Mouse (Mus musculus): Measurements from ENCODE around the gene Ap1ar. TPM values are rescaled to one million over a fixed set of nuclear protein-coding genes. Genes with fewer than 3 reads are reported as not detected.

The Ap1ar gene
- 39.6 and 40.2 TPM in 2 replicates for polyA plus RNA-seq (2015; fragmentation: Nextera tagmentation; extraction: Ambion mirVana)

DNA sequence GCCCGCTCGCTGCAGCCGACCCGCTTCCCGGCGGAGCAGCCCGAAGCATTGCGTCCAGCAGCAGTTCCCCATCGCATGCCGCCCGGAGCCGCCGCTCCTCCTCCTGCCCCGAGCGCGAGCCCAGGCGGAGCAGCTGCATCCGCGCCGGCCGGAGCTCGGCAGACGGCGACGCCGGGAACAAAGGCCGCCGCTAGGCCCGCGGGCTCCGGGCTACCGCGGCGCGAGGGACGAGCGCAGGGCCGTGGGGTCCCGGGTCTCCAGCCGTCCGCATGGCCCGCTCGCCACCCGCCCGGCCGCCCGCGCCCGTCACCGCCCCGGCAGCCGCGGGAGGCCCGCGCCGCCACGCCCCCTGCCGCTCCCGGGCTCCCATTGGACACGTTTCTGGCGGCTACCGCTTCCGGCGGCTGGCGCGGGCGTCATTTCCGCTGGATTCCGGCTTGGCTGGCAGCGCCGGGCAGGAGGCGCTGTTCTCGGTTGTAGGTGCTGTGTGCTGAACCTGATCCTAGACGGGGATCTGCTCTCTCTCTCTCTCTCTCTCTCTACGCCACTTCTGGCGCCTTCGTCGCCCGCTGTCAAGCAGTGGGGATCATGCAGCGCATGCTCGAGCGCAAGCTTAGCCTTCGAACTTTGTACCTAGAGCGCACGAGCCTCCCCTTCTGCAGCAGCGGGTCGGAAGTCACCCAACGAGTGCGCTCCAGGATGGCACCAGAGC, at the start of gene Ap1ar:
Gene Ap1ar, minus strand, starts transcription at position 370 of the 712 bp plus-strand sequence.
- Histone ChIP-seq H3K9ac (ENCODE audit: low read depth, low read length) (peak within 1 kb of the TSS; percentile 79), H3K9me3 (replicated peaks; ENCODE audit: low read length) (no peaks in the 10 kb centered on the region), H3K27me3 (ENCODE audit: insufficient read depth, low read length) (no peaks in the 10 kb centered on the region), H3K36me3 (ENCODE audit: insufficient read depth, low read length) (no peaks in the 10 kb centered on the region), H3K27ac (peak within 1 kb of the TSS; percentile 89), H3K4me1 (replicated peaks; ENCODE audit: insufficient read depth, low read length) (peaks cover 7% of the 10 kb centered on the region), H3K4me3 (replicated peaks; ENCODE audit: low read depth, low read length) (peak within 1 kb of the TSS; percentile 77), H3K4me2 (ENCODE audit: low read length) (peak within 1 kb of the TSS; percentile 90)
- under 1% methylated on average over 86 of the region's 89 CpGs for WGBS
- peak; percentile 75 for TF ChIP-seq CTCF (IDR thresholded peaks at IDR 0.05; ENCODE audit: low read depth)
- ATAC-seq (replicated peaks; ENCODE audit: low FRiP score, low read depth) = peak; percentile 95
- peak; percentile 97 for DNase-seq (ENCODE audit: low spot score)

DNA sequence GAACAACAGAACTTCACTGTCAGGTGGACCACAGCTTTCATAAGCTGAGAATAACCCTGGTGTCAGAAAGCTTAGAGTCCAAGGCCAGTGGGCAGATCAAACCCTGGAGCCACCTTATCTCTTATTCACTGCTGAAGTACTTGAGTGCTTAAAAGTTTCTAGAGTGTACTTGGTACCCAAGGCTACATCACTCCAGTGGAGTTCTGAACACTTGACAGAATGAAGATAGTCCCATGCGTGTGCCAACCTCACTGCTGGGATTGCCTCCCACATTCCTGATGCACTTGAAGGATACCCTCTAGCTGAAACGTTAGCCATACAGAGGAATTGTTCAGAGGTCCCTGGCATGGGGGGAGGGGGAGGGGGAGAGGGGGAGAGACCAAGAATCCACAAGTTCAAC, 44.4 kb upstream of the Ap1ar start:
- ATAC-seq (replicated peaks; ENCODE audit: low FRiP score, low read depth) (no peak), DNase-seq (ENCODE audit: low spot score) (no peak)
- Histone ChIP-seq H3K9ac (ENCODE audit: low read depth, low read length) (no peak overlapping the region), H3K9me3 (replicated peaks; ENCODE audit: low read length) (no peaks in the 10 kb centered on the region), H3K27ac (no peak overlapping the region), H3K27me3 (ENCODE audit: insufficient read depth, low read length) (no peaks in the 10 kb centered on the region), H3K4me1 (replicated peaks; ENCODE audit: insufficient read depth, low read length) (no peaks in the 10 kb centered on the region), H3K4me2 (ENCODE audit: low read length) (no peak overlapping the region), H3K36me3 (ENCODE audit: insufficient read depth, low read length) (no peaks in the 10 kb centered on the region), H3K4me3 (replicated peaks; ENCODE audit: low read depth, low read length) (no peak overlapping the region)
- TF ChIP-seq CTCF (IDR thresholded peaks at IDR 0.05; ENCODE audit: low read depth) = no peak
- 61% methylated on average over 2 of the region's 2 CpGs for WGBS

DNA sequence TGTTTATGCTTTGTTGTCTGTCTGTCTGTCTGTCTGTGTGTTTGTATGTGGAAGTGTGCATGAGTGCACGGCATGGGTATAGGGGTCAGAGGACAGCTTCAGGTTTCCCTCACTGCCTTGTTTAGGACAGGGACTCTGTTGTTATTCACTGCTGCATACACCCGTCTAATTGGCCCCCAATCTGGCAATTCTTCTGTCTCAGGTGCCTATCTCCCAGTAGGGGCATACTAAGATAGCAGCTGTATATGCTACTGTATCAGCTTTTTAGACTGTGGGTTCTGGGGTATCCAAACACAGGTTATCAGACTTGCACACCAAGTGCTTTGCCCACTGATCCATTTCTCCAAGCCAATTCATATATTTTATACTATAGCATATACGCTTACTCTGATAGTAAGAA, 42.6 kb upstream of the Ap1ar start:
- H3K27me3 ChIP-seq (ENCODE audit: insufficient read depth, low read length) = no peaks in the 10 kb centered on the region
- no peak for DNase-seq (ENCODE audit: low spot score)
- no peaks in the 10 kb centered on the region for H3K9me3 ChIP-seq (replicated peaks; ENCODE audit: low read length)
- no peaks in the 10 kb centered on the region for H3K36me3 ChIP-seq (ENCODE audit: insufficient read depth, low read length)
- ATAC-seq (replicated peaks; ENCODE audit: low FRiP score, low read depth) = no peak
- H3K4me2 ChIP-seq (ENCODE audit: low read length) = no peak overlapping the region
- H3K4me1 ChIP-seq (replicated peaks; ENCODE audit: insufficient read depth, low read length) = no peaks in the 10 kb centered on the region
- H3K9ac ChIP-seq (ENCODE audit: low read depth, low read length) = no peak overlapping the region
- H3K4me3 ChIP-seq (replicated peaks; ENCODE audit: low read depth, low read length) = no peak overlapping the region
- WGBS = 76% methylated on average over 3 of the region's 3 CpGs
- no peak overlapping the region for H3K27ac ChIP-seq
- TF ChIP-seq CTCF (IDR thresholded peaks at IDR 0.05; ENCODE audit: low read depth) = no peak

DNA sequence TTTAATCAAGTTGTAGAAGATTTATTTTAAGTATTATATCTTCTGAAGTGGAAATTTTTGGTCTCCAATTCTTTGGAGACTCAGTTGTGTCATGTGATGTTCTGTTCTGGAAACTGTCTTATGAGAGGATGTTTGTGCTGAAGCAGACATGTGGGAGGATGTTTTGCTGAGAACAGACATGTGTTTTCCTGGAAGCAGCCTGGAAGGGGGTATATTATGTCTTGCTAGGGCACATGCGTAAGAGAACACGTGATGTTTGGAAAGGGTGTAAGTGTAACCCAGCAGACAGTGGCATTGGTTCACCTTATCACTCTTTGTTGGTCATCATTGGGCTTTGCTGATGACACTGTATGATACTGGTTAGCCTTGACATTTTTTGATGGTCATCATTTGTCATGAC, 38.2 kb upstream of the Ap1ar start:
- Histone ChIP-seq H3K4me1 (replicated peaks; ENCODE audit: insufficient read depth, low read length) (no peaks in the 10 kb centered on the region), H3K9me3 (replicated peaks; ENCODE audit: low read length) (no peaks in the 10 kb centered on the region), H3K27me3 (ENCODE audit: insufficient read depth, low read length) (no peaks in the 10 kb centered on the region), H3K27ac (no peak overlapping the region), H3K9ac (ENCODE audit: low read depth, low read length) (no peak overlapping the region), H3K4me2 (ENCODE audit: low read length) (no peak overlapping the region), H3K36me3 (ENCODE audit: insufficient read depth, low read length) (no peaks in the 10 kb centered on the region), H3K4me3 (replicated peaks; ENCODE audit: low read depth, low read length) (no peak overlapping the region)
- DNase-seq (ENCODE audit: low spot score) (no peak), ATAC-seq (replicated peaks; ENCODE audit: low FRiP score, low read depth) (no peak)
- no peak for TF ChIP-seq CTCF (IDR thresholded peaks at IDR 0.05; ENCODE audit: low read depth)
- WGBS = 80% methylated on average over 2 of the region's 2 CpGs

DNA sequence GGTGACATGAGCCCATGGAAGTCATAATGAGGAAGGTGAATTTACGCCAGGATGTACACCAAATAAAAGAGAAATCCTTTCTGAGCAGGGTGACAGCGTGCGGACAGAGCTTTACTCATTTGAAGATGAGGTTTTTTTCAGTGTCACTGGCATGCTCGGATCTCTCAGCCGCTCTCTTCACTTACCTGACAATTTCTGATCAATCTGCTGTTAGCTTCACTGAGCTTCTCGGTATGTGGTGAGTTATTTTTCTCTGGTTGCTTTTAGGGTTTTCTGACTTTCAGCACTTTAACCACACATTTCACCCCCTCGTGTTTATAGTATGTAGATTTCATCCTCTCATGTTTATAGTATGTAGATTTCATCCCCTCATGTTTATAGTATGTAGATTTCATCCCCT, 37.7 kb upstream of the Ap1ar start:
- TF ChIP-seq CTCF (IDR thresholded peaks at IDR 0.05; ENCODE audit: low read depth) = no peak
- no peaks in the 10 kb centered on the region for H3K36me3 ChIP-seq (ENCODE audit: insufficient read depth, low read length)
- ATAC-seq (replicated peaks; ENCODE audit: low FRiP score, low read depth) = no peak

DNA sequence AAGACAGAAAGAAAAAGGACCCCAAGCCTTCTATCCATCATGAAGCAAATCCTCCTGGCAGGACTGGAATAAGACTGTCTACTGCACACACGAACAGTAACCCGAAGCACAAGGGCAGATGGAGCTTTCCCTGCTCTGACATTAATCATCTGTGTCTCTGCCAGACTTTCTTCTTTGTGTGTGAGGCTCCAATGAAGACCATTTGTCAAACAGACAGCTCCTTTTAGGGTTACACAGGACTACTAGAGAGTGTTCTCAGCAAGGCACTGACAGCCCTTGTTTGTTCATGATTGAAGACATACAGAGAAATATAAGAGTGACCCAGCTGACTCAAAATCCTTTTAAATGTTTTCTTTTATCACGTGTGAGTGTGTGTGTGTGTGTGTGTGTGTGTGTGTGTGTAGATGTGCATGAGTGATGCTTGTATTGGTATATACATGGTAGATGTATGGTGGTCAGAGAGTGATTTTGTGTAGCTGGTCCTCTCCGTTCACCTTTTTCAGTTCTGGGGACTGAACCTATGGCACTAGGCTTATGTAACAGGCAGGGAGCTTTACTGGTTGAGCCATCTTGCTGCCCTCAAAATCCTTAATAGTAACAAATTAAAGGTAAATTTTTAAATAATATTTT, 37.0 kb upstream of the Ap1ar start:
- ATAC-seq (replicated peaks; ENCODE audit: low FRiP score, low read depth) = peak; percentile 29; the same call in 1 of the 2 replicates
- no peak for TF ChIP-seq CTCF (IDR thresholded peaks at IDR 0.05; ENCODE audit: low read depth)
- no peak overlapping the region for H3K9ac ChIP-seq (ENCODE audit: low read depth, low read length)

More for the DNA sequence above, 37.7 kb upstream of the Ap1ar start:
- Histone ChIP-seq H3K4me2 (ENCODE audit: low read length) (no peak overlapping the region), H3K27ac (no peak overlapping the region), H3K27me3 (ENCODE audit: insufficient read depth, low read length) (no peaks in the 10 kb centered on the region), H3K4me1 (replicated peaks; ENCODE audit: insufficient read depth, low read length) (no peaks in the 10 kb centered on the region), H3K9ac (ENCODE audit: low read depth, low read length) (no peak overlapping the region), H3K4me3 (replicated peaks; ENCODE audit: low read depth, low read length) (no peak overlapping the region), H3K9me3 (replicated peaks; ENCODE audit: low read length) (no peaks in the 10 kb centered on the region)
- WGBS = 78% methylated on average over 7 of the region's 7 CpGs
- no peak for DNase-seq (ENCODE audit: low spot score)

More for the DNA sequence above, 37.0 kb upstream of the Ap1ar start:
- peak; percentile 69 for DNase-seq (ENCODE audit: low spot score)
- Histone ChIP-seq H3K4me2 (ENCODE audit: low read length) (no peak overlapping the region), H3K9me3 (replicated peaks; ENCODE audit: low read length) (no peaks in the 10 kb centered on the region), H3K27ac (no peak overlapping the region), H3K27me3 (ENCODE audit: insufficient read depth, low read length) (no peaks in the 10 kb centered on the region), H3K4me1 (replicated peaks; ENCODE audit: insufficient read depth, low read length) (no peaks in the 10 kb centered on the region), H3K36me3 (ENCODE audit: insufficient read depth, low read length) (no peaks in the 10 kb centered on the region), H3K4me3 (replicated peaks; ENCODE audit: low read depth, low read length) (no peak overlapping the region)
- WGBS = 27% methylated on average over 4 of the region's 4 CpGs

Data from kidney, postnatal 0 days (tissue).